Mouse (Mus musculus) stomach, postnatal 0 days (tissue): ENCODE results near the gene Kcnip4. TPM values are rescaled to one million over a fixed set of nuclear protein-coding genes. Genes with fewer than 3 reads are reported as not detected.

ENCODE experiments used
- ATAC-seq: fragments of 200-750 bp; cut with Nextera tagmentation; 2 replicates; pipeline ENCODE4 v1.8.0; 2017; ENCODE audit not compliant: low FRiP score, low TSS enrichment
- DNase-seq: peaks from one replicate; pipeline ENCODE4 v3.0.0-alpha.2; 2016; ENCODE audit warnings: low spot score
- H3K27ac ChIP-seq: fragments of 300-500 bp; sonication (generic); replicated peaks from 2 replicates; pipeline ENCODE4 v1.5.1; 2014; ENCODE audit warnings: mild to moderate bottlenecking, control low read depth
- H3K27me3 ChIP-seq: fragments of 300-500 bp; sonication (generic); 2 replicates; pipeline ENCODE4 v1.6.1; 2014; ENCODE audit warnings: low read length; ENCODE audit not compliant: control insufficient read depth, insufficient read depth
- H3K36me3 ChIP-seq: fragments of 300-500 bp; sonication (generic); 2 replicates; pipeline ENCODE4 v1.6.1; 2014; ENCODE audit warnings: low read length, mixed read lengths; ENCODE audit not compliant: control insufficient read depth, insufficient read depth
- H3K4me1 ChIP-seq: fragments of 300-500 bp; sonication (generic); replicated peaks from 2 replicates; pipeline ENCODE4 v1.6.1; 2014; ENCODE audit warnings: antibody characterized with exemption; ENCODE audit not compliant: control insufficient read depth, insufficient read depth
- H3K4me2 ChIP-seq: fragments of 300-500 bp; sonication (generic); replicated peaks from 2 replicates; pipeline ENCODE4 v1.6.1; 2014; ENCODE audit warnings: low read depth, mild to moderate bottlenecking, control low read depth, moderate library complexity
- H3K4me3 ChIP-seq: fragments of 300-500 bp; sonication (generic); 2 replicates; pipeline ENCODE4 v1.5.1; 2014; ENCODE audit warnings: low read depth, low read length, control low read depth
- H3K9ac ChIP-seq: fragments of 300-500 bp; sonication (generic); 2 replicates; pipeline ENCODE4 v1.6.1; 2014; ENCODE audit warnings: mild to moderate bottlenecking, low read length, control low read depth, mixed read lengths
- H3K9me3 ChIP-seq: fragments of 300-500 bp; sonication (generic); 2 replicates; pipeline ENCODE4 v1.6.1; 2016; ENCODE audit warnings: low read length; ENCODE audit not compliant: control insufficient read depth
- CTCF ChIP-seq: IDR thresholded peaks from 2 replicates; pipeline ENCODE4 v1.5.1; 2016; ENCODE audit warnings: antibody characterized with exemption, low read depth, mild to moderate bottlenecking, moderate library complexity
- EP300 ChIP-seq: optimal IDR thresholded peaks from 2 replicates; pipeline ENCODE3; 2016; ENCODE audit warnings: antibody characterized with exemption
- WGBS: fragments of 180-500 bp; shearing (Covaris S2); extraction: QIAGEN DNeasy Blood & Tissue Kit; methylation state at CpG from one replicate; pipeline ENCODE4 v1.1.7; 2014; 5-methylcytosine and 5-hydroxymethylcytosine counted together
- polyA plus RNA-seq: library from polyadenylated mRNA; unstranded; fragments of >200 nt; fragmentation: Nextera tagmentation; extraction: Ambion mirVana; gene quantifications from 2 replicates; pipeline ENCODE4 v1.2.1, GENCODE M21; 2015

Kcnip4 gene
- polyA plus RNA-seq, 1 experiment from 2014 or later, result 1.3 TPM

GRCm38 (mm10) chr5:48563996-48564587 lies 960.6 kb downstream of the Kcnip4 start:
- no peaks in the 10 kb centered on the region for H3K27me3 ChIP-seq
- no peaks in the 10 kb centered on the region for H3K9me3 ChIP-seq
- H3K4me3 ChIP-seq, result no peak overlapping the region
- ATAC-seq, result no peak
- 72% methylated on average over 3 of the region's 3 CpGs for WGBS
- no peaks in the 10 kb centered on the region for H3K4me1 ChIP-seq
- H3K36me3 ChIP-seq, result no peaks in the 10 kb centered on the region
- no peak overlapping the region for H3K9ac ChIP-seq
- no peak overlapping the region for H3K4me2 ChIP-seq
- no peak overlapping the region for H3K27ac ChIP-seq
- TF ChIP-seq EP300 (no peak), CTCF (no peak)
- DNase-seq, result no peak

- no peak overlapping the region for H3K9ac ChIP-seq
Measured at GRCm38 (mm10) chr5:48551753-48552152, 973.0 kb downstream of the Kcnip4 start.

GRCm38 (mm10) chr5:48545825-48546224 lies 978.9 kb downstream of the Kcnip4 start:
- no peaks in the 10 kb centered on the region for H3K9me3 ChIP-seq
- H3K36me3 ChIP-seq, result no peaks in the 10 kb centered on the region
- H3K4me1 ChIP-seq, result no peaks in the 10 kb centered on the region
- DNase-seq (no peak), ATAC-seq (no peak)
- H3K4me2 ChIP-seq, result no peak overlapping the region
- TF ChIP-seq EP300 (no peak), CTCF (no peak)
- 75% methylated on average over 3 of the region's 3 CpGs for WGBS
- H3K27ac ChIP-seq, result no peak overlapping the region
- H3K27me3 ChIP-seq, result no peaks in the 10 kb centered on the region
- no peak overlapping the region for H3K4me3 ChIP-seq
- H3K9ac ChIP-seq, result no peak overlapping the region

More at GRCm38 (mm10) chr5:48551753-48552152, 973.0 kb downstream of the Kcnip4 start:
- DNase-seq, result no peak
- no peak overlapping the region for H3K27ac ChIP-seq
- no peaks in the 10 kb centered on the region for H3K27me3 ChIP-seq
- no peak for ATAC-seq
- H3K36me3 ChIP-seq, result no peaks in the 10 kb centered on the region
- no peaks in the 10 kb centered on the region for H3K4me1 ChIP-seq
- H3K4me3 ChIP-seq, result no peak overlapping the region
- 76% methylated on average over 4 of the region's 4 CpGs for WGBS
- no peak overlapping the region for H3K4me2 ChIP-seq
- TF ChIP-seq CTCF, result no peak
- no peak for TF ChIP-seq EP300
- H3K9me3 ChIP-seq, result no peaks in the 10 kb centered on the region

DNA sequence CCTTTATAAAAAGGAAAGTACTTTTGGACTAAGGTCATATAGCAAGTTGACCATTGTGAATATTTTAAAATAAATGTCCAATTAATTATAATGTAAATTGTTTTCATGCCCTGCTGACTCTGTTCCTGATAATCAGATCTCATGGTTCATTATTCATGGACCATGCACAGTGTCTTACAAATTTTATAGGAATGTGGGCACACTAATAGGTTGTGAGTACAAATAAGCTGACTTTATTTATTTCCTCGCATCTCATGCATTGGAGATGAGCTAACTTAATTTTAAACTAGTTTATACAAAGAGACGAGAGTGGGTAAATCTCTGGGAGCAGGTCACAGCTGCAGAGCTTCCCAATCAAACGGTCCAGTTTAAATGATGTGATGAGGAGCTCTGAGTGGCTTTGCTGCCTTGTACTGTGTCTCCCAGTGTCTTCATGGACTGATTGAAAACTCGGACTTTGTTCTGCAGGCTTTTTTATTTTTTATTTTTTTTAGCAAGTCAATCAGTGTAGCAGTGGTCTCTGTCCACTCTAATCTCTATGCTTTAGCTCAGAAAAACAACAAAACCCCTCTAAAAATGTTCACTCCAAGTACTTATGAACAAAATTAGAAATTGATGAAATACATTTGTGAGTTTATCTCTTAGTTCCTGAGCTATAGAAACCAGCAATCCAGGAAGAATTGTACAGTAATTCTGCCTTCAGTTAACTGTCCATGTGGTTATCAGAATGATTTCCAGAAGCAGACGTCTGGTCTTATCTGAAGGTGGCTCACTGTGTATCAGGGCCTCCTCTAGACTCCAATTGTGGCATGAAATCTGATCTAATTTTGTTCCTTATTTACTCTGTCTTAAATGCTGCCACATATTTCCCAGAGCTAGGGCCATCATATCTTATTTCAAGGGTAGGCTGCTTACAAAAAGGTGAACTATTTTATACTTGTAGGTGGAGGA lies 979.6 kb downstream of the Kcnip4 start:
- DNase-seq, result no peak
- H3K27ac ChIP-seq, result no peak overlapping the region
- H3K9me3 ChIP-seq, result no peaks in the 10 kb centered on the region
- no peak overlapping the region for H3K4me2 ChIP-seq
- H3K4me3 ChIP-seq, result no peak overlapping the region
- no peaks in the 10 kb centered on the region for H3K36me3 ChIP-seq
- TF ChIP-seq CTCF (no peak), EP300 (no peak)
- H3K9ac ChIP-seq, result no peak overlapping the region
- 42% methylated on average over 5 of the region's 5 CpGs for WGBS
- no peaks in the 10 kb centered on the region for H3K4me1 ChIP-seq
- ATAC-seq, result no peak
- H3K27me3 ChIP-seq, result no peaks in the 10 kb centered on the region

GRCm38 (mm10) chr5:48518035-48518434 lies 1006.7 kb downstream of the Kcnip4 start:
- WGBS, result 83% methylated on average over 4 of the region's 4 CpGs
- H3K9me3 ChIP-seq, result no peaks in the 10 kb centered on the region

DNA sequence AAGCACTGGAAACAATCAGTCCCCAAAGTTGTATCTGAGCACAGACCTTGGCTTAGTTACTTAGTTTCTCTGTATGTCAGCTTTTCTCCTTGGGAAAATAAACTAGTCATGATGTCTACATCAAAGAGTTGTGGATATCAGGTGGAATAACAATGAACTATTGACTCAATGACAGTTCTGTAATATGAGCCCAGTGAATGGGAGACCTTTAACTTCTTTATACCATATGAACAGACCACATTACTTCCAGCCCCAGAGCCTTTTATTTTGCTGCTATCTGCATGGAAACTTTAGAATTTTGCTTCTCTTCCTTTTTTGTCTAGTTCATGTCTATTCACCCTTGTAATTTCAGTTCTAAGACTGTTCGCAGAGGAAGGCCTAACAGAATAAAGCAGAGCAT lies 1011.4 kb downstream of the Kcnip4 start:
- H3K27me3 ChIP-seq, result no peaks in the 10 kb centered on the region
- no peaks in the 10 kb centered on the region for H3K9me3 ChIP-seq
- H3K4me2 ChIP-seq, result no peak overlapping the region
- H3K36me3 ChIP-seq, result no peaks in the 10 kb centered on the region
- ATAC-seq (no peak), DNase-seq (no peak)
- no peak overlapping the region for H3K9ac ChIP-seq
- WGBS, result 84% methylated on average over 1 of the region's 1 CpGs
- no peaks in the 10 kb centered on the region for H3K4me1 ChIP-seq
- H3K27ac ChIP-seq, result no peak overlapping the region
- no peak for TF ChIP-seq CTCF
- TF ChIP-seq EP300, result no peak
- H3K4me3 ChIP-seq, result no peak overlapping the region

More at GRCm38 (mm10) chr5:48518035-48518434, 1006.7 kb downstream of the Kcnip4 start:
- Histone ChIP-seq H3K36me3 (no peaks in the 10 kb centered on the region), H3K9ac (no peak overlapping the region), H3K4me1 (no peaks in the 10 kb centered on the region), H3K4me3 (no peak overlapping the region), H3K27me3 (no peaks in the 10 kb centered on the region), H3K4me2 (no peak overlapping the region), H3K27ac (no peak overlapping the region)
- ATAC-seq (no peak), DNase-seq (no peak)
- TF ChIP-seq EP300 (no peak), CTCF (no peak)
